Mouse (Mus musculus) thymus, adult 2 months (tissue): Measurements from ENCODE around the gene Ptcra. TPM values are rescaled to one million over a fixed set of nuclear protein-coding genes. Genes with fewer than 3 reads are reported as not detected.

ENCODE experiments used
- DNase-seq: peaks from one replicate; pipeline ENCODE4 v3.0.0; 2021
- H3K27ac ChIP-seq: fragments of 200-500 bp; 2 replicates; pipeline ENCODE4 v1.5.1; 2012; ENCODE audit warnings: low read length, control low read depth; ENCODE audit not compliant: control insufficient read depth, insufficient read depth
- H3K27me3 ChIP-seq: fragments of 200-500 bp; 2 replicates; pipeline ENCODE4 v1.6.1; 2012; ENCODE audit warnings: mild to moderate bottlenecking, low read length, moderate library complexity, mixed read lengths; ENCODE audit not compliant: control insufficient read depth, insufficient read depth
- H3K36me3 ChIP-seq: fragments of 200-500 bp; 2 replicates; pipeline ENCODE4 v1.6.1; 2012; ENCODE audit warnings: mild to moderate bottlenecking, low read length, moderate library complexity; ENCODE audit not compliant: control insufficient read depth, insufficient read depth
- H3K4me1 ChIP-seq: fragments of 200-500 bp; replicated peaks from 2 replicates; pipeline ENCODE4 v1.6.1; 2012; ENCODE audit warnings: low read length; ENCODE audit not compliant: control insufficient read depth, insufficient read depth
- H3K4me3 ChIP-seq: fragments of 200-500 bp; 2 replicates; pipeline ENCODE4 v1.5.1; 2012; ENCODE audit warnings: mild to moderate bottlenecking, low read length, control low read depth, moderate library complexity; ENCODE audit not compliant: control insufficient read depth, insufficient read depth
- CTCF ChIP-seq: fragments of 200-500 bp; IDR thresholded peaks from 2 replicates; pipeline ENCODE4 v1.5.1; 2012; ENCODE audit warnings: mild to moderate bottlenecking, control low read depth, low read length, moderate library complexity, borderline replicate concordance; ENCODE audit not compliant: control insufficient read depth, poor library complexity, insufficient read depth; ENCODE audit errors: extremely low read depth
- POLR2A ChIP-seq: fragments of 200-500 bp; IDR thresholded peaks from 2 replicates; pipeline ENCODE4 v1.6.1; 2012; ENCODE audit warnings: mild to moderate bottlenecking, low read length, control low read depth, moderate library complexity; ENCODE audit not compliant: control insufficient read depth, poor library complexity, insufficient read depth; ENCODE audit errors: extremely low read depth
- WGBS: fragments of 180-500 bp; shearing (Covaris S2); methylation state at CpG from one replicate; pipeline ENCODE4 v1.1.7; 2018; 5-methylcytosine and 5-hydroxymethylcytosine counted together
- polyA plus RNA-seq: library from polyadenylated mRNA; depleted of rRNA; stranded (reverse); fragments of >200 nt; gene quantifications from 2 replicates; pipeline ENCODE4 v1.2.3, GENCODE M21; 2012; rRNA removed

Ptcra gene
- polyA plus RNA-seq, result 126 and 163 TPM in 2 replicates

- Histone ChIP-seq H3K4me3 (peak within 1 kb of the TSS; percentile 30), H3K36me3 (0 out of 2 replicates have a peak, but pooled peaks cover 3% of the 10 kb centered on the region), H3K4me1 (peaks cover 52% of the 10 kb centered on the region), H3K27ac (peak within 1 kb of the TSS; percentile 77), H3K27me3 (no peaks in the 10 kb centered on the region)
- peak; percentile 73 for DNase-seq
- 7% methylated on average over 2 of the region's 2 CpGs for WGBS
- TF ChIP-seq CTCF (no peak), POLR2A (0 out of 2 replicates have a peak, but pooled peaks have one; percentile 25)
Measured at GRCm38 (mm10) chr17:46763544-46763943, at the start of gene Ptcra. TSS of gene Ptcra (minus strand) at chr17:46763712.

- DNase-seq, result no peak
- Histone ChIP-seq H3K36me3 (peaks cover 30% of the 10 kb centered on the region), H3K27ac (no peak overlapping the region), H3K4me3 (no peak overlapping the region), H3K27me3 (no peaks in the 10 kb centered on the region), H3K4me1 (peaks cover 9% of the 10 kb centered on the region)
- TF ChIP-seq CTCF, result no peak
- TF ChIP-seq POLR2A, result no peak
- 95% methylated on average over 1 of the region's 1 CpGs for WGBS
Measured at GRCm38 (mm10) chr17:46812442-46812841, 48.9 kb upstream of the Ptcra start.

GRCm38 (mm10) chr17:46810672-46811071 is 47.2 kb upstream of the Ptcra start:
- H3K36me3 ChIP-seq, result peaks cover 46% of the 10 kb centered on the region
- WGBS, result 96% methylated on average over 3 of the region's 3 CpGs
- no peak for DNase-seq
- H3K27me3 ChIP-seq, result no peaks in the 10 kb centered on the region
- TF ChIP-seq POLR2A, result no peak
- no peak for TF ChIP-seq CTCF
- no peak overlapping the region for H3K4me3 ChIP-seq
- no peak overlapping the region for H3K27ac ChIP-seq
- H3K4me1 ChIP-seq, result peaks cover 10% of the 10 kb centered on the region

GRCm38 (mm10) chr17:46809131-46809830 is 45.8 kb upstream of the Ptcra start:
- peaks cover 10% of the 10 kb centered on the region for H3K4me1 ChIP-seq
- no peaks in the 10 kb centered on the region for H3K27me3 ChIP-seq
- peaks cover 55% of the 10 kb centered on the region for H3K36me3 ChIP-seq
- H3K27ac ChIP-seq, result no peak overlapping the region
- H3K4me3 ChIP-seq, result no peak overlapping the region
- TF ChIP-seq CTCF (no peak), POLR2A (no peak)
- DNase-seq, result no peak
- 89% methylated on average over 6 of the region's 6 CpGs for WGBS

GRCm38 (mm10) chr17:46808376-46808775 is 44.9 kb upstream of the Ptcra start:
- Histone ChIP-seq H3K4me3 (no peak overlapping the region), H3K4me1 (peaks cover 10% of the 10 kb centered on the region), H3K36me3 (peaks cover 55% of the 10 kb centered on the region), H3K27ac (no peak overlapping the region), H3K27me3 (no peaks in the 10 kb centered on the region)
- TF ChIP-seq CTCF, result no peak
- whole genome bisulfite sequencing, result 94% methylated on average over 10 of the region's 10 CpGs
- no peak for DNase-seq

- TF ChIP-seq POLR2A (no peak), CTCF (no peak)
- DNase-seq, result no peak
- H3K36me3 ChIP-seq, result peaks cover 49% of the 10 kb centered on the region
- H3K27me3 ChIP-seq, result no peaks in the 10 kb centered on the region
- 92% methylated on average over 6 of the region's 6 CpGs for WGBS
- no peaks in the 10 kb centered on the region for H3K4me1 ChIP-seq
- H3K27ac ChIP-seq, result no peak overlapping the region
- no peak overlapping the region for H3K4me3 ChIP-seq
Measured at GRCm38 (mm10) chr17:46801761-46802160, 38.2 kb upstream of the Ptcra start.
